Mouse (Mus musculus) spleen, adult 2 months (tissue): ENCODE measurements around the gene Vwa8.

ENCODE experiments used
- CTCF ChIP-seq: fragments of 200-500 bp; IDR thresholded peaks from 2 replicates; pipeline ENCODE4 v1.5.1; 2011; ENCODE audit warnings: mild to moderate bottlenecking, inconsistent platforms; ENCODE audit not compliant: insufficient read depth, insufficient read length, insufficient replicate concordance; ENCODE audit errors: extremely low read depth
- POLR2A ChIP-seq: fragments of 200-500 bp; IDR thresholded peaks from 2 replicates; pipeline ENCODE4 v1.6.1; 2011; ENCODE audit warnings: low read depth, low read length, inconsistent platforms

- no peak for TF ChIP-seq CTCF
- TF ChIP-seq POLR2A = no peak
Measured at GRCm38 (mm10) chr14:79200892-79201285, 352.0 kb downstream of the Vwa8 start.
